Mouse (Mus musculus) midbrain, postnatal 0 days (tissue): ENCODE measurements around the gene 1700008O03Rik. TPM values are rescaled to one million over a fixed set of nuclear protein-coding genes. Genes with fewer than 3 reads are reported as not detected.

Experiments
- ATAC-seq: fragments of 200-750 bp; cut with Nextera tagmentation; 2 replicates; pipeline ENCODE4 v1.8.0; 2017; ENCODE audit warnings: moderate number of reproducible peaks, mild to moderate bottlenecking, moderate TSS enrichment, moderate library complexity; ENCODE audit not compliant: low FRiP score
- DNase-seq: peaks from one replicate; pipeline ENCODE4 v3.0.0-alpha.2; 2015; ENCODE audit warnings: low spot score
- H3K27ac ChIP-seq: fragments of 300-500 bp; sonication (generic); 2 replicates; pipeline ENCODE4 v1.5.1; 2014; ENCODE audit warnings: low read depth, mild to moderate bottlenecking, low read length, mixed read lengths
- H3K27me3 ChIP-seq: fragments of 300-500 bp; sonication (generic); 2 replicates; pipeline ENCODE4 v1.6.1; 2014; ENCODE audit warnings: low read length, control low read depth, mixed read lengths; ENCODE audit not compliant: insufficient read depth
- H3K36me3 ChIP-seq: fragments of 300-500 bp; sonication (generic); 2 replicates; pipeline ENCODE4 v1.6.1; 2014; ENCODE audit warnings: low read length, control low read depth, mixed read lengths; ENCODE audit not compliant: insufficient read depth
- H3K4me1 ChIP-seq: fragments of 300-500 bp; sonication (generic); 2 replicates; pipeline ENCODE4 v1.6.1; 2014; ENCODE audit warnings: mild to moderate bottlenecking, control low read depth, antibody characterized with exemption, low read length, mixed read lengths; ENCODE audit not compliant: insufficient read depth
- H3K4me2 ChIP-seq: fragments of 300-500 bp; sonication (generic); 2 replicates; pipeline ENCODE4 v1.6.1; 2014; ENCODE audit warnings: low read depth, mild to moderate bottlenecking, low read length, mixed read lengths; ENCODE audit not compliant: poor library complexity, severe bottlenecking
- H3K4me3 ChIP-seq: fragments of 300-500 bp; sonication (generic); 2 replicates; pipeline ENCODE4 v1.5.1; 2014; ENCODE audit warnings: low read depth, mild to moderate bottlenecking, low read length, moderate library complexity
- H3K9ac ChIP-seq: fragments of 300-500 bp; sonication (generic); replicated peaks from 2 replicates; pipeline ENCODE4 v1.6.1; 2014; ENCODE audit warnings: mild to moderate bottlenecking, low read length, moderate library complexity, mixed read lengths; ENCODE audit not compliant: poor library complexity, severe bottlenecking
- H3K9me3 ChIP-seq: fragments of 300-500 bp; sonication (generic); 2 replicates; pipeline ENCODE4 v1.6.1; 2016; ENCODE audit warnings: low read length, control low read depth
- CTCF ChIP-seq: IDR thresholded peaks from 2 replicates; pipeline ENCODE4 v1.5.1; 2016; ENCODE audit warnings: antibody characterized with exemption, mild to moderate bottlenecking
- WGBS: fragments of 180-500 bp; shearing (Covaris S2); extraction: QIAGEN DNeasy Blood & Tissue Kit; methylation state at CpG from one replicate; pipeline ENCODE4 v1.1.7; 2014; 5-methylcytosine and 5-hydroxymethylcytosine counted together
- polyA plus RNA-seq: library from polyadenylated mRNA; unstranded; fragments of >200 nt; fragmentation: Nextera tagmentation; extraction: Ambion mirVana; gene quantifications from 2 replicates; pipeline ENCODE4 v1.2.1, GENCODE M21; 2015
- total RNA-seq: library from RNA; depleted of rRNA; stranded (reverse); fragments of >200 nt; gene quantifications from 2 replicates; pipeline ENCODE4 v1.2.3, GENCODE M21; 2014; rRNA removed

Gene 1700008O03Rik
- 0.38 and 1.4 TPM in 2 replicates for total RNA-seq
- polyA plus RNA-seq, result 3.8 and 5.2 TPM in 2 replicates

GRCm38 (mm10) chr7:44385720-44386119, at the start of gene 1700008O03Rik:
TSS of gene 1700008O03Rik (minus strand) at chr7:44385820.
- 84% methylated on average over 12 of the region's 12 CpGs for WGBS
- Histone ChIP-seq H3K36me3 (no peaks in the 10 kb centered on the region), H3K27me3 (no peaks in the 10 kb centered on the region), H3K27ac (peak within 1 kb of the TSS; percentile 51), H3K4me3 (peak within 1 kb of the TSS; percentile 65), H3K4me1 (0 out of 2 replicates have a peak, but pooled peaks cover 9% of the 10 kb centered on the region), H3K4me2 (peak within 1 kb of the TSS; percentile 87), H3K9me3 (no peaks in the 10 kb centered on the region), H3K9ac (peak within 1 kb of the TSS; percentile 85)
- ATAC-seq, result no peak
- DNase-seq, result no peak
- no peak for TF ChIP-seq CTCF

- H3K9me3 ChIP-seq, result no peaks in the 10 kb centered on the region
- no peak for TF ChIP-seq CTCF
- H3K9ac ChIP-seq, result no peak overlapping the region
- peaks cover 26% of the 10 kb centered on the region for H3K4me1 ChIP-seq
- H3K27ac ChIP-seq, result no peak overlapping the region
- no peaks in the 10 kb centered on the region for H3K27me3 ChIP-seq
- H3K36me3 ChIP-seq, result peaks cover 5% of the 10 kb centered on the region; the same call in 1 of the 2 replicates
- no peak overlapping the region for H3K4me3 ChIP-seq
- no peak overlapping the region for H3K4me2 ChIP-seq
- no peak for DNase-seq
- ATAC-seq, result no peak
- WGBS, result 80% methylated on average over 9 of the region's 9 CpGs
These were observed 48.5 kb upstream of the 1700008O03Rik start for GRCm38 (mm10) chr7:44434089-44434488.

GRCm38 (mm10) chr7:44433371-44433770, 47.8 kb upstream of the 1700008O03Rik start:
- Histone ChIP-seq H3K27me3 (no peaks in the 10 kb centered on the region), H3K4me3 (no peak overlapping the region), H3K4me2 (no peak overlapping the region), H3K36me3 (peaks cover 5% of the 10 kb centered on the region; the same call in 1 of the 2 replicates), H3K4me1 (peaks cover 26% of the 10 kb centered on the region), H3K9me3 (no peaks in the 10 kb centered on the region), H3K9ac (no peak overlapping the region), H3K27ac (no peak overlapping the region)
- WGBS, result 9% methylated on average over 7 of the region's 7 CpGs
- ATAC-seq, result peak; percentile 33
- TF ChIP-seq CTCF, result no peak
- peak; percentile 92 for DNase-seq

- H3K9ac ChIP-seq, result no peak overlapping the region
- no peak overlapping the region; the same call in none of the 2 replicates for H3K27ac ChIP-seq
These were observed 46.9 kb upstream of the 1700008O03Rik start for GRCm38 (mm10) chr7:44432550-44432949.

GRCm38 (mm10) chr7:44429534-44430488, 44.2 kb upstream of the 1700008O03Rik start:
- Histone ChIP-seq H3K27ac (peak overlapping the region; percentile 100), H3K4me1 (peaks cover 36% of the 10 kb centered on the region)
- peak; percentile 72 for DNase-seq

More at GRCm38 (mm10) chr7:44432550-44432949, 46.9 kb upstream of the 1700008O03Rik start:
- Histone ChIP-seq H3K4me2 (no peak overlapping the region), H3K9me3 (no peaks in the 10 kb centered on the region), H3K4me1 (peaks cover 31% of the 10 kb centered on the region), H3K27me3 (no peaks in the 10 kb centered on the region), H3K36me3 (peaks cover 5% of the 10 kb centered on the region; the same call in 1 of the 2 replicates), H3K4me3 (no peak overlapping the region)
- TF ChIP-seq CTCF, result no peak
- ATAC-seq (no peak), DNase-seq (no peak)
- WGBS, result 84% methylated on average over 6 of the region's 6 CpGs

More at GRCm38 (mm10) chr7:44429534-44430488, 44.2 kb upstream of the 1700008O03Rik start:
- peak; percentile 22 for ATAC-seq
- under 1% methylated on average over 28 of the region's 32 CpGs for WGBS
- H3K4me3 ChIP-seq, result peak overlapping the region; percentile 82
- H3K27me3 ChIP-seq, result no peaks in the 10 kb centered on the region
- no peak for TF ChIP-seq CTCF
- peak overlapping the region; percentile 91 for H3K4me2 ChIP-seq
- H3K9me3 ChIP-seq, result no peaks in the 10 kb centered on the region
- peak overlapping the region; percentile 96 for H3K9ac ChIP-seq
- H3K36me3 ChIP-seq, result no peaks in the 10 kb centered on the region; the same call in 1 of the 2 replicates
